Mouse (Mus musculus) stomach, postnatal 0 days (tissue): ENCODE data around the gene Tmem82. TPM values are rescaled to one million over a fixed set of nuclear protein-coding genes. Genes with fewer than 3 reads are reported as not detected.
"Not testable (repeated sequence)": the region's sequence is repeated elsewhere in the genome, so short reads cannot be mapped to it uniquely, and the experiment has no call there.

Experiments
- ATAC-seq: fragments of 200-750 bp; cut with Nextera tagmentation; 2 replicates; pipeline ENCODE4 v1.8.0; 2017; ENCODE audit not compliant: low FRiP score, low TSS enrichment
- DNase-seq: peaks from one replicate; pipeline ENCODE4 v3.0.0-alpha.2; 2016; ENCODE audit warnings: low spot score
- H3K27ac ChIP-seq: fragments of 300-500 bp; sonication (generic); replicated peaks from 2 replicates; pipeline ENCODE4 v1.5.1; 2014; ENCODE audit warnings: mild to moderate bottlenecking, control low read depth
- H3K27me3 ChIP-seq: fragments of 300-500 bp; sonication (generic); 2 replicates; pipeline ENCODE4 v1.6.1; 2014; ENCODE audit warnings: low read length; ENCODE audit not compliant: control insufficient read depth, insufficient read depth
- H3K36me3 ChIP-seq: fragments of 300-500 bp; sonication (generic); 2 replicates; pipeline ENCODE4 v1.6.1; 2014; ENCODE audit warnings: low read length, mixed read lengths; ENCODE audit not compliant: control insufficient read depth, insufficient read depth
- H3K4me1 ChIP-seq: fragments of 300-500 bp; sonication (generic); replicated peaks from 2 replicates; pipeline ENCODE4 v1.6.1; 2014; ENCODE audit warnings: antibody characterized with exemption; ENCODE audit not compliant: control insufficient read depth, insufficient read depth
- H3K4me2 ChIP-seq: fragments of 300-500 bp; sonication (generic); replicated peaks from 2 replicates; pipeline ENCODE4 v1.6.1; 2014; ENCODE audit warnings: low read depth, mild to moderate bottlenecking, control low read depth, moderate library complexity
- H3K4me3 ChIP-seq: fragments of 300-500 bp; sonication (generic); 2 replicates; pipeline ENCODE4 v1.5.1; 2014; ENCODE audit warnings: low read depth, low read length, control low read depth
- H3K9ac ChIP-seq: fragments of 300-500 bp; sonication (generic); 2 replicates; pipeline ENCODE4 v1.6.1; 2014; ENCODE audit warnings: mild to moderate bottlenecking, low read length, control low read depth, mixed read lengths
- H3K9me3 ChIP-seq: fragments of 300-500 bp; sonication (generic); 2 replicates; pipeline ENCODE4 v1.6.1; 2016; ENCODE audit warnings: low read length; ENCODE audit not compliant: control insufficient read depth
- CTCF ChIP-seq: IDR thresholded peaks from 2 replicates; pipeline ENCODE4 v1.5.1; 2016; ENCODE audit warnings: antibody characterized with exemption, low read depth, mild to moderate bottlenecking, moderate library complexity
- EP300 ChIP-seq: optimal IDR thresholded peaks from 2 replicates; pipeline ENCODE3; 2016; ENCODE audit warnings: antibody characterized with exemption
- WGBS: fragments of 180-500 bp; shearing (Covaris S2); extraction: QIAGEN DNeasy Blood & Tissue Kit; methylation state at CpG from one replicate; pipeline ENCODE4 v1.1.7; 2014; 5-methylcytosine and 5-hydroxymethylcytosine counted together
- polyA plus RNA-seq: library from polyadenylated mRNA; unstranded; fragments of >200 nt; fragmentation: Nextera tagmentation; extraction: Ambion mirVana; gene quantifications from 2 replicates; pipeline ENCODE4 v1.2.1, GENCODE M21; 2015

Tmem82 gene
- polyA plus RNA-seq, 1 experiment from 2014 or later, result 2.2 TPM

- Histone ChIP-seq H3K9me3 (no peaks in the 10 kb centered on the region), H3K4me3 (no peak overlapping the region), H3K4me2 (no peak overlapping the region), H3K4me1 (no peaks in the 10 kb centered on the region), H3K27ac (0 out of 2 replicates have a peak overlapping the region, but pooled peaks have one; percentile 14), H3K36me3 (no peaks in the 10 kb centered on the region), H3K27me3 (no peaks in the 10 kb centered on the region), H3K9ac (no peak overlapping the region)
- WGBS, result 52% methylated on average over 6 of the region's 6 CpGs
- ATAC-seq (peak; percentile 16), DNase-seq (no peak)
- TF ChIP-seq CTCF, result no peak
- TF ChIP-seq EP300, result no peak
Observed at GRCm38 (mm10) chr4:141571337-141571739, 47.1 kb downstream of the Tmem82 start.

- 92% methylated on average over 1 of the region's 1 CpGs for whole genome bisulfite sequencing
- no peaks in the 10 kb centered on the region for H3K4me1 ChIP-seq
- H3K4me2 ChIP-seq, result no peak overlapping the region
- no peak overlapping the region for H3K27ac ChIP-seq
- ATAC-seq, result no peak
- H3K9ac ChIP-seq, result no peak overlapping the region
- DNase-seq, result no peak
- H3K9me3 ChIP-seq, result no peaks in the 10 kb centered on the region
- H3K27me3 ChIP-seq, result no peaks in the 10 kb centered on the region
- H3K4me3 ChIP-seq, result no peak overlapping the region
- no peaks in the 10 kb centered on the region for H3K36me3 ChIP-seq
- TF ChIP-seq CTCF, result no peak
- no peak for TF ChIP-seq EP300
Observed at GRCm38 (mm10) chr4:141570821-141571220, 47.6 kb downstream of the Tmem82 start.

- no peak overlapping the region for H3K27ac ChIP-seq
- TF ChIP-seq CTCF (no peak), EP300 (no peak)
- H3K4me2 ChIP-seq, result no peak overlapping the region
- no peak for DNase-seq
- H3K36me3 ChIP-seq, result no peaks in the 10 kb centered on the region
- no peak overlapping the region for H3K9ac ChIP-seq
- H3K4me3 ChIP-seq, result no peak overlapping the region
- ATAC-seq, result no peak
- no peaks in the 10 kb centered on the region for H3K9me3 ChIP-seq
- H3K27me3 ChIP-seq, result no peaks in the 10 kb centered on the region
- 58% methylated on average over 6 of the region's 6 CpGs for WGBS
- no peaks in the 10 kb centered on the region for H3K4me1 ChIP-seq
Observed at GRCm38 (mm10) chr4:141570004-141570403, 48.4 kb downstream of the Tmem82 start.

- WGBS, result 85% methylated on average over 5 of the region's 5 CpGs
- Histone ChIP-seq H3K27me3 (no peaks in the 10 kb centered on the region), H3K36me3 (no peaks in the 10 kb centered on the region), H3K4me3 (no peak overlapping the region), H3K4me2 (no peak overlapping the region), H3K27ac (no peak overlapping the region), H3K9ac (no peak overlapping the region), H3K9me3 (no peaks in the 10 kb centered on the region), H3K4me1 (no peaks in the 10 kb centered on the region)
- no peak for TF ChIP-seq CTCF
- TF ChIP-seq EP300, result no peak
- DNase-seq (no peak), ATAC-seq (no peak)
Observed at GRCm38 (mm10) chr4:141568966-141569365, 49.5 kb downstream of the Tmem82 start.

- not testable (repeated sequence) for H3K4me3 ChIP-seq, H3K27me3 ChIP-seq, DNase-seq, ATAC-seq, H3K4me1 ChIP-seq, H3K9ac ChIP-seq, H3K4me2 ChIP-seq, H3K9me3 ChIP-seq, H3K36me3 ChIP-seq, H3K27ac ChIP-seq
- 93% methylated on average over 7 of the region's 7 CpGs for WGBS
Observed at GRCm38 (mm10) chr4:141567174-141567573, 51.3 kb downstream of the Tmem82 start.

GRCm38 (mm10) chr4:141566187-141566586 is 52.2 kb downstream of the Tmem82 start:
- ATAC-seq (no peak), DNase-seq (no peak)
- no peak overlapping the region for H3K9ac ChIP-seq
- no peaks in the 10 kb centered on the region for H3K9me3 ChIP-seq
- no peaks in the 10 kb centered on the region for H3K27me3 ChIP-seq
- H3K4me1 ChIP-seq, result no peaks in the 10 kb centered on the region
- WGBS, result 91% methylated on average over 6 of the region's 6 CpGs
- TF ChIP-seq EP300 (no peak), CTCF (no peak)
- H3K27ac ChIP-seq, result no peak overlapping the region
- H3K36me3 ChIP-seq, result no peaks in the 10 kb centered on the region
- no peak overlapping the region for H3K4me2 ChIP-seq
- no peak overlapping the region for H3K4me3 ChIP-seq
